In the genomic region with DNA sequence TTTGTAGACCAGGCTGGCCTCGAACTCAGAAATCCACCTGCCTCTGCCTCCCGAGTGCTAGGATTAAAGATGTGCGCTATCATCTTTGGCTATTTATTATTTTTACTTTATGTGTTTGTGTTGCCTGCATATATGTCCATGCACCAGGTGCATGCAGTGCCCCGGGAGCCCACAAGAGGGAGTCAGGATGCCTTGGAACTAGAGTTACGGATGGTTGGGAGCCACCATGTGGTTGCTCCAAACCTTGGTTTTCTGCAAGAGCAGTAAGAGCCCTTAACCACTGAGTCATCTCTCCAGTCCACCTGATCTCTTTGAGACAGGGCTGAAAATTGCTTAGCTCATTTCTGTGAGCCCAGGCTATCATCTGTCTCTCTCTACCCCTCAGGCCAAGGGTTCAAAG, we compare ENCODE assay signal across 9 mouse cellular contexts. TPM values are rescaled to one million over a fixed set of nuclear protein-coding genes. Genes with fewer than 3 reads are reported as not detected.
DNase-seq lines count a peak whose midpoint lies in the region; ATAC-seq lines count a peak whose summit lies in the region.
"Had no signal": no experiment of that assay in that cellular context is flagged by ENCODE, and none has a peak within 500 bp of the region (broad histone marks: within the 10 kb centered on the region; RNA-seq: fewer than 3 reads in every experiment).

No protein-coding gene starts in this region.

- H3K9me3 ChIP-seq in hindbrain, embryonic 16.5 days (ENCODE audit: control insufficient read depth, low read length), result no peaks in the 10 kb centered on the region
- H3K9me3 ChIP-seq: midbrain, embryonic 12.5 days had no signal

- H3K27ac ChIP-seq in hindbrain, embryonic 16.5 days (ENCODE audit: low read depth, low read length), result no peak overlapping the region
- H3K27ac ChIP-seq: midbrain, embryonic 12.5 days had no signal

- no peaks in the 10 kb centered on the region; the same call in 1 of the 2 replicates for H3K27me3 ChIP-seq in hindbrain, embryonic 16.5 days (replicated peaks; ENCODE audit: control insufficient read depth, insufficient read depth, low read length)
- H3K27me3 ChIP-seq: midbrain, embryonic 12.5 days had no signal

- H3K4me1 ChIP-seq in hindbrain, embryonic 16.5 days (ENCODE audit: control insufficient read depth, insufficient read depth, low read depth, low read length), result no peaks in the 10 kb centered on the region
- H3K4me1 ChIP-seq: midbrain, embryonic 12.5 days had no signal

- no peak overlapping the region for H3K4me3 ChIP-seq in hindbrain, embryonic 16.5 days (ENCODE audit: low read length)
- H3K4me3 ChIP-seq: midbrain, embryonic 12.5 days had no signal

- peak; percentile 63; the same call in 1 of the 2 replicates for ATAC-seq in hindbrain, embryonic 16.5 days

- 2% methylated on average over 5 of the region's 5 CpGs for WGBS in hindbrain, embryonic 16.5 days

- H3K9ac ChIP-seq in hindbrain, embryonic 16.5 days (ENCODE audit: low read depth, low read length), result no peak overlapping the region
- H3K9ac ChIP-seq: midbrain, embryonic 12.5 days had no signal

- H3K36me3 ChIP-seq in hindbrain, embryonic 16.5 days (ENCODE audit: control insufficient read depth, insufficient read depth, low read length), result no peaks in the 10 kb centered on the region
- H3K36me3 ChIP-seq: midbrain, embryonic 12.5 days had no signal

- peak; percentile 93 for DNase-seq in MN1 (ENCODE audit: low spot score)
- peak; percentile 81 to 85 for DNase-seq in cerebellum, adult 18-20 months
- peak; percentile 89 for DNase-seq in forelimb bud, embryonic 11.5 days (ENCODE audit: low read depth, low spot score)
- peak; percentile 84 for DNase-seq in left cerebral cortex, adult 18-20 months (ENCODE audit: low spot score in 2 of 2)
- DNase-seq in lung, postnatal 4 days, result peak; percentile 82 to 88
- DNase-seq in right cerebral cortex, postnatal 10 days (ENCODE audit: low spot score in 2 of 2), result peak; percentile 81 to 84
- DNase-seq in urinary bladder, postnatal 10 days (ENCODE audit: low spot score), result peak; percentile 58

- no peak overlapping the region for H3K4me2 ChIP-seq in hindbrain, embryonic 16.5 days (ENCODE audit: low read length)
- H3K4me2 ChIP-seq: midbrain, embryonic 12.5 days had no signal

RNA-seq across cellular contexts. Expression of gene Ggcx, which starts 7.0 kb away (rescaled TPM):
- polyA plus RNA-seq in hindbrain, embryonic 16.5 days (2015; fragmentation: Nextera tagmentation; extraction: Ambion mirVana), result 15.8 and 18.5 TPM in 2 replicates
- 10 to 100 TPM; 21.7 to 24.4 TPM for total RNA-seq in left cerebral cortex, adult 18-20 months (2021)

RNA-seq across cellular contexts. Expression of gene Vamp8, which starts 16.6 kb away (rescaled TPM):
- polyA plus RNA-seq in hindbrain, embryonic 16.5 days (2015; fragmentation: Nextera tagmentation; extraction: Ambion mirVana), result 28.5 and 29.4 TPM in 2 replicates
- 10 to 100 TPM; 12.6 to 14.0 TPM for total RNA-seq in left cerebral cortex, adult 18-20 months (2021)

RNA-seq across cellular contexts. Expression of gene Vamp5, which starts 26.9 kb away (rescaled TPM):
- polyA plus RNA-seq in hindbrain, embryonic 16.5 days (2015; fragmentation: Nextera tagmentation; extraction: Ambion mirVana), result 16.2 and 20.1 TPM in 2 replicates
- total RNA-seq in left cerebral cortex, adult 18-20 months (2021), result 1 to 10 TPM; 6.1 to 7.0 TPM

RNA-seq across cellular contexts. Expression of gene Mat2a, which starts 32.2 kb away (rescaled TPM):
- 300 and 327 TPM in 2 replicates for polyA plus RNA-seq in hindbrain, embryonic 16.5 days (2015; fragmentation: Nextera tagmentation; extraction: Ambion mirVana)
- total RNA-seq in left cerebral cortex, adult 18-20 months (2021), result 100 to 1,000 TPM; 172 to 199 TPM

RNA-seq across cellular contexts. Expression of gene Rnf181, which starts 40.4 kb away (rescaled TPM):
- 127 and 137 TPM in 2 replicates for polyA plus RNA-seq in hindbrain, embryonic 16.5 days (2015; fragmentation: Nextera tagmentation; extraction: Ambion mirVana)
- total RNA-seq in left cerebral cortex, adult 18-20 months (2021), result 10 to 100 TPM; 78.9 to 81.5 TPM
